Mouse (Mus musculus): ENCODE results near the gene Ano5. TPM values are rescaled to one million over a fixed set of nuclear protein-coding genes. Genes with fewer than 3 reads are reported as not detected.

The Ano5 gene
- 0.50 and 0.77 TPM in 2 replicates for polyA plus RNA-seq (2014; fragmentation: Nextera tagmentation; extraction: Ambion mirVana)

DNA sequence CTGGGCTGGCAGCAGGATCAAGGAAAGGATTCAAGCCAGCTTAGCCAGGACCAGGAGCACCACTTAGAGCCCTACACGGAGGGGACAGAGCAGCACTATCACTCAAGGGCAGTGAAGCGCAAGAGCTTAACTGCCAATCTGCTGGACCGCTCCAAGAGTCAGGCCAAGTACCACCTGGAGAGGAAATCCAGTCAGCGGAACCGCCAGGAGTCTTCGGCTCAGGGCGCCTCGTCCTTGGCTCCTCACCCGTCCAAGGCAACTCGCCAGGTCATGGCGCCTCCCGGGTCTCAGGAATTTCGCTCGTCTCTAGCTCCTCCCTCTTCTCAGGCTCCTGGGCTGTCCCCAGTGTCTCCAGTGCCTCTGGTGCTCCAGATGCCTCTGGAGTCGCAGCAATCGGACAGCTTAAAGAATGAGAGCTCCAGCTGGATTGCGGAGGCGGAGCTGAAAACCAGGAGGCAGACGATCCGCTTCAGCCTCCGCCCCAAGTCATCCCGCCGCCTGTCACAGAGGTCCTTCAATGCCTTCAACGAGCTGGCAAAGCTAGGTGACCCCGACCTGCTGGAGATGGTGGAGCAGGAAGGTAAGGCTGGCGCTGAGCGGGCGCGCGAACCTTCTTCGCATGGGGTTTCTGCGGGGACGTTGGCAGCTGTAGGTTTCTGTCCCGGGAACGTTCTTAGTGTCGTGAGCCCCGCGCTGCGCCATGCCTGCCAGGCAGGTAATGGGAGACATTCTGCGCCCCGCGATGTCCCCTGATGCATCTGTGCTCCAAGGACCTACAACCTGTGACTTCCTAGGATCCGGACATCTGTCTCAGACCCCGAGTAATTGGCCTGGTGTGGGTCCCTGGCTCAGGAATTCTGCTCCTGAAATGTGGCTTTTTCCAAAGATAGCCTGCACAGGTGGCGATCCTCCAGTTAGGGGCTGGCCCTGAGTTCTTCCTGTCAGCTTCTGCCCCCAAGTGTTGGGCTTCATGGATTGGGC, at the start of gene Ano5:
TSS of gene Ano5 (plus strand) at position 359 of the 981 bp plus-strand sequence.
- Histone ChIP-seq H3K4me3 (ENCODE audit: low read length) (peak within 1 kb of the TSS; percentile 46), H3K9me3 (ENCODE audit: control insufficient read depth, low read length) (no peaks in the 10 kb centered on the region), H3K27ac (ENCODE audit: low read depth, low read length) (no peak within 1 kb of the TSS), H3K4me1 (ENCODE audit: control insufficient read depth, insufficient read depth, low read length) (0 out of 2 replicates have a peak, but pooled peaks cover 7% of the 10 kb centered on the region), H3K9ac (ENCODE audit: low read depth, low read length) (peak within 1 kb of the TSS; percentile 28), H3K4me2 (replicated peaks; ENCODE audit: low read depth, low read length) (peak within 1 kb of the TSS; percentile 90), H3K36me3 (ENCODE audit: control insufficient read depth, insufficient read depth, low read length) (no peaks in the 10 kb centered on the region), H3K27me3 (ENCODE audit: control insufficient read depth, insufficient read depth, low read length) (peaks cover 3% of the 10 kb centered on the region; the same call in 1 of the 2 replicates)
- ATAC-seq (ENCODE audit: low FRiP score, low TSS enrichment), result peak; percentile 94
- 2% methylated on average over 45 of the region's 45 CpGs for WGBS

DNA sequence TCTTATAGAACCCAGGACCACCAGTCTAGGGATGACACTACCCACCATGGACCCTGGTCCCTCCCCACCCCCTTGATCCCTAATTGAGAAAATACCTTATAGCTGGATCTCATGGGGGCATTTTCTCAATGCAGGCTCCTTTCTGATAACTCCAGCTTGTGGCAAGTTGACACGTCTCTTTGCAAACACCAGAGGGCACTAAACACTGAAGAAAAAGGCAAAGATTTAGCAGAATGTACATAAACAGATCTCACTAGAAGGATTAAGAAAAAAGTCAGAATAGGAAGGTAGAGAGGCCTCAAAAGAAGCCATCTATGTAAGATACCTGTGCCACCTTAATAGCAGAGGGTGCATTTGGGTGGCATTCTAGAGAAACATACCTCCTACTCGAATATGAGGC, 11.4 kb upstream of the Ano5 start:
- no peak for ATAC-seq (ENCODE audit: low FRiP score, low TSS enrichment)
- no peaks in the 10 kb centered on the region for H3K36me3 ChIP-seq (ENCODE audit: control insufficient read depth, insufficient read depth, low read length)
- H3K27me3 ChIP-seq (ENCODE audit: control insufficient read depth, insufficient read depth, low read length), result no peaks in the 10 kb centered on the region
- H3K27ac ChIP-seq (ENCODE audit: low read depth, low read length), result no peak overlapping the region
- H3K4me2 ChIP-seq (replicated peaks; ENCODE audit: low read depth, low read length), result no peak overlapping the region
- H3K9me3 ChIP-seq (ENCODE audit: control insufficient read depth, low read length), result no peaks in the 10 kb centered on the region
- H3K9ac ChIP-seq (ENCODE audit: low read depth, low read length), result no peak overlapping the region
- H3K4me1 ChIP-seq (ENCODE audit: control insufficient read depth, insufficient read depth, low read length), result no peaks in the 10 kb centered on the region
- no peak overlapping the region for H3K4me3 ChIP-seq (ENCODE audit: low read length)
- whole genome bisulfite sequencing, result 40% methylated on average over 2 of the region's 2 CpGs

DNA sequence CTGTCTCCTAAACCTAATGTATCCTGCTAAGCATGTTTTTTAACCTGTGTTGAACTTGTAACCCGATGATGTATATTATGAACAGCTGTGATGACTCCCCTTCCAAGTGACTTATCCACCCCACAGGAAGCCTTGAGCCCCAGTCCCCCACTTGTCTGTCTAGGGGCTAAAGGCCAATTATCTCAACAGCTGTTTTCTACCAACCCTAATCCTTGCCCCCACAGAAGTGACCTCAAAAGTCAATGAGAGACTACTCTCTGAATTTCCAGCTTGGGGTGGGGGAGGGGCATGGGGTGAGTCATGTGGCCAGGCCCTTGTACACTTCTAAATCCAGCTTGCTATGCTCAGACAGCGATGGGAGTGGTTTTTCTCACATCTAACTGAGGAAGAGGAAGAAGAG, 6.9 kb upstream of the Ano5 start:
- no peak overlapping the region for H3K27ac ChIP-seq (ENCODE audit: low read depth, low read length)
- H3K9me3 ChIP-seq (ENCODE audit: control insufficient read depth, low read length), result no peaks in the 10 kb centered on the region
- ATAC-seq (ENCODE audit: low FRiP score, low TSS enrichment), result peak; percentile 81
- no peaks in the 10 kb centered on the region for H3K4me1 ChIP-seq (ENCODE audit: control insufficient read depth, insufficient read depth, low read length)
- H3K36me3 ChIP-seq (ENCODE audit: control insufficient read depth, insufficient read depth, low read length), result no peaks in the 10 kb centered on the region
- no peak overlapping the region for H3K9ac ChIP-seq (ENCODE audit: low read depth, low read length)
- H3K4me3 ChIP-seq (ENCODE audit: low read length), result no peak overlapping the region
- H3K4me2 ChIP-seq (replicated peaks; ENCODE audit: low read depth, low read length), result no peak overlapping the region
- H3K27me3 ChIP-seq (ENCODE audit: control insufficient read depth, insufficient read depth, low read length), result no peaks in the 10 kb centered on the region
- 43% methylated on average over 2 of the region's 2 CpGs for WGBS

DNA sequence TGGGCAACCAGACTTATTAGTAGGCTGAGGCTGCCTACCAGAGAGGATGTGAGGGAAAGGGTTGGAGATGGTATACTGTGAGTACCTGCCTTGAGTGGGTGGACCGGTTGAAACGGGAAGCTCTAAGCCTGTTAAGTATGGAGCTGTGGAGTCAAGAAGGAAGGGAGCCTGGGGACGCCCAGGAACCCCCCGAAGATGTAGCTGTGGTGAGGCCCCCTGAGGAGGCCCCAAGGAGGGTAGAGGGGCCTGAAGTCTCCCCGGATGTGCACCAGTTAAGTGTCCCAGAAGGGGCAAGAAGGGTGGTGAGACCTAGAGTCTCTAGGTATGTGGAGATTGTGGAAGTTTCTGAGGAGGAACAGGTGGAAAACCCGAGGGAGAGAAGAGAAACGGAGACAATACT, 682 bp upstream of the Ano5 start:
- H3K4me3 ChIP-seq (ENCODE audit: low read length), result no peak overlapping the region
- no peak for ATAC-seq (ENCODE audit: low FRiP score, low TSS enrichment)
- H3K9ac ChIP-seq (ENCODE audit: low read depth, low read length), result no peak overlapping the region
- no peak overlapping the region for H3K27ac ChIP-seq (ENCODE audit: low read depth, low read length)
- peaks cover 3% of the 10 kb centered on the region; the same call in 1 of the 2 replicates for H3K27me3 ChIP-seq (ENCODE audit: control insufficient read depth, insufficient read depth, low read length)
- WGBS, result 87% methylated on average over 7 of the region's 7 CpGs
- H3K36me3 ChIP-seq (ENCODE audit: control insufficient read depth, insufficient read depth, low read length), result no peaks in the 10 kb centered on the region
- no peaks in the 10 kb centered on the region for H3K9me3 ChIP-seq (ENCODE audit: control insufficient read depth, low read length)
- H3K4me1 ChIP-seq (ENCODE audit: control insufficient read depth, insufficient read depth, low read length), result 0 out of 2 replicates have a peak, but pooled peaks cover 7% of the 10 kb centered on the region
- H3K4me2 ChIP-seq (replicated peaks; ENCODE audit: low read depth, low read length), result no peak overlapping the region

DNA sequence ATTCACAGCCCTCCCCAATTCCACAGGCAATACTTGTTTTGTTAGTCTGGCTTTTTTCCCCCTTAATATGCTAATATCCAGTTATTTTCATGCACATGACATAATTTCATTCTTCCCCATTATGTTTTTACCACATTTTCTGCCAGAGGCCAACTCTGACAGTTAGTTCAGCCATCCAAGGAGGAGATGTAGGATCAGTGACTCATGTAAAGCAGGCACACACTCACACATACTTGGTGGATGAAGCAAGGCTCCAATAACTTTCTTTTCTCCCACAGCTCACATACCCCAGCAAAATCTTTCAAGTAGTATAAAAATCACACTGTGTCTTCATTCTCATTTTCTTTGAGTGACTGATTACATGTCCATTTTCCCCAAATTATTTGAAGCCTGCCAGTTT, 28.5 kb downstream of the Ano5 start:
- H3K4me3 ChIP-seq (ENCODE audit: low read length), result no peak overlapping the region
- H3K9ac ChIP-seq (ENCODE audit: low read depth, low read length), result no peak overlapping the region
- no peak for ATAC-seq (ENCODE audit: low FRiP score, low TSS enrichment)
- no peak overlapping the region for H3K4me2 ChIP-seq (replicated peaks; ENCODE audit: low read depth, low read length)
- H3K27me3 ChIP-seq (ENCODE audit: control insufficient read depth, insufficient read depth, low read length), result no peaks in the 10 kb centered on the region
- H3K36me3 ChIP-seq (ENCODE audit: control insufficient read depth, insufficient read depth, low read length), result no peaks in the 10 kb centered on the region
- no peaks in the 10 kb centered on the region for H3K4me1 ChIP-seq (ENCODE audit: control insufficient read depth, insufficient read depth, low read length)
- H3K27ac ChIP-seq (ENCODE audit: low read depth, low read length), result no peak overlapping the region
- no peaks in the 10 kb centered on the region for H3K9me3 ChIP-seq (ENCODE audit: control insufficient read depth, low read length)

DNA sequence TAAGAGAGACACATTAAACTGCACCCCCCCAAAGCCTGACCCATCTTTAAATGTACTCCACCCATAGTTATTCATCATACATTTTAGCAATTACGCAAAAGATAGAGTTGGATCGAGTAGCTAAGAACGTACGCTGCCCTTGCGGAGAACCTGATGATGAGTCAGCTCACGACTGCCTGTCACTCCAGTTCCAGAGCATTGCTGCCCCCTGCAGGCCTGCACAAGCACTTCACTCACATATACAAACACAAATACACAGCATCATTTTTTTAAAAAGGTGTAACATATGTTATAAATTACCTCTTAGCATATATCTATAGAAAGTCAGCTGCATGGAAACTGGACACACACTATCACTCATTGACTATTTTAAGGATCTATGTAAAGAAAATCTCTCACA, 29.9 kb downstream of the Ano5 start:
- H3K4me2 ChIP-seq (replicated peaks; ENCODE audit: low read depth, low read length), result no peak overlapping the region
- H3K4me1 ChIP-seq (ENCODE audit: control insufficient read depth, insufficient read depth, low read length), result no peaks in the 10 kb centered on the region
- no peak overlapping the region for H3K4me3 ChIP-seq (ENCODE audit: low read length)
- no peak for ATAC-seq (ENCODE audit: low FRiP score, low TSS enrichment)
- H3K9ac ChIP-seq (ENCODE audit: low read depth, low read length), result no peak overlapping the region
- WGBS, result 69% methylated on average over 6 of the region's 6 CpGs
- H3K9me3 ChIP-seq (ENCODE audit: control insufficient read depth, low read length), result no peaks in the 10 kb centered on the region
- H3K27me3 ChIP-seq (ENCODE audit: control insufficient read depth, insufficient read depth, low read length), result no peaks in the 10 kb centered on the region
- no peaks in the 10 kb centered on the region for H3K36me3 ChIP-seq (ENCODE audit: control insufficient read depth, insufficient read depth, low read length)
- no peak overlapping the region for H3K27ac ChIP-seq (ENCODE audit: low read depth, low read length)

DNA sequence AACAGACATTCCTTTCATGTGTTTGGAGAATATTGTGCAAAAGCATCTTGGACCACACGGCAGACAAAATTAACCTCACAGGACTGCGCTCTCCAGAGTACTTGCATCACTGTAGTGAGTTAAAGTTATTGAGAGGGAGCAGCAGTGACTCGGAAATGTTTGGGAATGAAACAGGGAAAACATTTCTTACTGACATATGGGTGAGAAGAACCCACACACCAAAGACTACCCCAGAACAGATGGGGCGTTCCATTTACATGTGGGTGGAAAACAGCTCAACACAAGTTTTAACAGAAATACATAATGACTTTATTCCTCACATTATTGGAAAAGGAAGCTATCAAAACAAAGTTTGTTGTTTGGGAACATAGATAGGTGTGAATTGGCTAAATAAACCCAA, 89.2 kb downstream of the Ano5 start:
- 81% methylated on average over 4 of the region's 4 CpGs for WGBS
- no peaks in the 10 kb centered on the region for H3K9me3 ChIP-seq (ENCODE audit: control insufficient read depth, low read length)
- no peak overlapping the region for H3K27ac ChIP-seq (ENCODE audit: low read depth, low read length)
- H3K27me3 ChIP-seq (ENCODE audit: control insufficient read depth, insufficient read depth, low read length), result no peaks in the 10 kb centered on the region
- H3K9ac ChIP-seq (ENCODE audit: low read depth, low read length), result no peak overlapping the region
- no peak for ATAC-seq (ENCODE audit: low FRiP score, low TSS enrichment)
- no peak overlapping the region for H3K4me3 ChIP-seq (ENCODE audit: low read length)
- H3K36me3 ChIP-seq (ENCODE audit: control insufficient read depth, insufficient read depth, low read length), result no peaks in the 10 kb centered on the region
- no peaks in the 10 kb centered on the region for H3K4me1 ChIP-seq (ENCODE audit: control insufficient read depth, insufficient read depth, low read length)
- H3K4me2 ChIP-seq (replicated peaks; ENCODE audit: low read depth, low read length), result no peak overlapping the region

DNA sequence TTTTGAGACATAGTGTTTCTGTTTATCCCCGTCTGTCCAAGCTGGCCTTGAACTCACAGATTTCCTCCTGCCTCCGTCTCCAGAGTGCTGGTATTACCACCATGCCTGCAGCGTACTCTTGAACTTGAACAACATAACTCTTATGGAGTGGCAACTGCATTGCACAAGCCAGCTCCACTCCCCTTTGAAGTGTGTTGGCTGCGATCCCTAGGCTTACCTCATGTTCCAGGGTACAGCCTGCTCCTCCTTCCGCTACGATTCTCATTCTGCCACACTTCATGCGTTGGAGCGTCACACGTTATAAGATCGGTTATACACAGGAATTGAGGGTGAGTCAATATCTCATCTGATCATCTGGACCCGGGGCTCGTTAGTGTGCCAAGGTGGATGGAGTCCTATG, 92.9 kb downstream of the Ano5 start:
- Histone ChIP-seq H3K4me1 (ENCODE audit: control insufficient read depth, insufficient read depth, low read length) (no peaks in the 10 kb centered on the region), H3K4me2 (replicated peaks; ENCODE audit: low read depth, low read length) (no peak overlapping the region), H3K9ac (ENCODE audit: low read depth, low read length) (no peak overlapping the region), H3K27me3 (ENCODE audit: control insufficient read depth, insufficient read depth, low read length) (no peaks in the 10 kb centered on the region), H3K9me3 (ENCODE audit: control insufficient read depth, low read length) (no peaks in the 10 kb centered on the region), H3K36me3 (ENCODE audit: control insufficient read depth, insufficient read depth, low read length) (no peaks in the 10 kb centered on the region), H3K27ac (ENCODE audit: low read depth, low read length) (no peak overlapping the region), H3K4me3 (ENCODE audit: low read length) (no peak overlapping the region)
- WGBS, result 92% methylated on average over 12 of the region's 12 CpGs
- ATAC-seq (ENCODE audit: low FRiP score, low TSS enrichment), result no peak

DNA sequence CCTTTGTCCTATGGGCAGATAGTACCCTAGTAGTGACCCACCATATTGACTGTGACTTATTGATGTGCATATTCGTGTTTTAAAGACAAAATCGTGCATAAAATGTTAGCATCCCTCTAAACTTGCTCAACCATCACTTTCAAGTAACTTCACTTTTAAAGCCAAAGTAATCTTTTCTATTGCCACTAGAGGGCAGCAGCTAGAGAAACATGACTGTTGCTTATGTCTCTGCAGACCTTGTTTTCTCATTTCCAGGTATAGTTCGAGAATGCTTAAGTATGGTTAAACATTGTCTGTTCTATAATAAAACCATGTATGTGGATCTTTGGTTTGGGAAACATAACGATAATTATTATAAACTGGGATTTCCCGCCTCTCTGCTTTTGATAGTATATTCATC, 103.6 kb downstream of the Ano5 start:
- 44% methylated on average over 5 of the region's 5 CpGs for WGBS
- Histone ChIP-seq H3K4me2 (replicated peaks; ENCODE audit: low read depth, low read length) (no peak overlapping the region), H3K4me3 (ENCODE audit: low read length) (no peak overlapping the region), H3K4me1 (ENCODE audit: control insufficient read depth, insufficient read depth, low read length) (no peaks in the 10 kb centered on the region), H3K9me3 (ENCODE audit: control insufficient read depth, low read length) (no peaks in the 10 kb centered on the region), H3K27ac (ENCODE audit: low read depth, low read length) (no peak overlapping the region), H3K27me3 (ENCODE audit: control insufficient read depth, insufficient read depth, low read length) (peaks cover under 1% of the 10 kb centered on the region; the same call in 1 of the 2 replicates), H3K36me3 (ENCODE audit: control insufficient read depth, insufficient read depth, low read length) (no peaks in the 10 kb centered on the region), H3K9ac (ENCODE audit: low read depth, low read length) (no peak overlapping the region)
- no peak for ATAC-seq (ENCODE audit: low FRiP score, low TSS enrichment)
